Mouse (Mus musculus) CD4-positive, CD25-positive, alpha-beta regulatory T cell, adult 4 months (primary cell): ENCODE data around the gene Hoxa9. TPM values are rescaled to one million over a fixed set of nuclear protein-coding genes. Genes with fewer than 3 reads are reported as not detected.
A peak's percentile ranks its signal among the peaks of the same experiment; 100 is the strongest.

Experiments
- ATAC-seq: one replicate; pipeline ENCODE4 v1.8.0; 2017
- polyA plus RNA-seq, 2 experiments: library from polyadenylated mRNA; unstranded; fragments of 100-300 nt; shearing (Covaris generic); gene quantifications; one replicate each; pipeline ENCODE4 v1.2.1; 2017

Hoxa9 gene
- polyA plus RNA-seq, 2 experiments from 2014 or later: 0.17 TPM; not detected in 1

DNA sequence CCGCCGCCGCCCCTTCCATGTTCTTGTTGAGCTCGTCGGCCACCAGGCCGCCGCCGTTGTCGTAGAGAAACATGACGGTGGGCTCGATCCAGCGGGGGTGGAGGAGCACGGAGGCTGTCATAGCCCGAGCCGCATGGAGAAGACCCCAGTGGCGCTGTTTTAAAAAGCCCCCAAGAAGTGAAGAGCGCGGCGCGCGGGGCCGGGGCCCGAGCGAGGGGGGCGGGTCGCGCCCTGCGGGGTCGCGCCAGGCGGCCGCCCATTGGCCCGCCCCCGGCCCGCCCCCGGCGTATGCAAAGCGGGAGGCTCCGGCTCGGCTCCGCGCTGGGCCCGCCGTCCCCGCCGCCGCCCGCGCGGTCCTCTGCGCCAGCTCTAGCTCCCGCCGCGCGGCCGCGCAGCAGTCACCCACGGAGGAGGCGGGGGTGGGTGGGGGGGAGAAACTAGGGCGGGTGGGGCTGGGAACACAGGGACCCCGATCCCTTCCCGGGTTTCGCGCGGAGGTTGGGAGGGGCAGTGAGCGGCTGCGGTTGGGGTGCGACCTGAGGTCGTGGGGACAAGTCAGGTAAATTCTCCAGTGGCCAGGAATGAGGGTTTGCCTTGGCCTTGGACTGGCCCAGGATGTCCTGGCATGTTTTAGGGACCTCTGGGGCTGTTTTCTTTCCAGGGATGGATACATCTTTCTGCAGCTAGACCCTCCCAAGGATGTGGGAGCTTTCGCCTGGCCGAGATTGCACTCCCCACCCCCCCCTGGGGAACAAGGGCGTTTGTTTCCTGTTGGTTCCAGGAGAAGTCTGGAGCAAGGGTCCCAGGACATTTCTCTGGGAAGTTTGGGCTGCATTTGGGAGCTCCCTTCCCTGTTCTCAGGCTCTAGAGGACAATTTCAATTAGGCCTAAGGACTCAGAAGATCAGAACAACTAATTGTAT, 30.0 kb upstream of the Hoxa9 start, which contains the start of gene Hoxa13:
TSS of gene Hoxa13 (minus strand) at position 227 of the 922 bp plus-strand sequence.
- ATAC-seq: peak; percentile 15

DNA sequence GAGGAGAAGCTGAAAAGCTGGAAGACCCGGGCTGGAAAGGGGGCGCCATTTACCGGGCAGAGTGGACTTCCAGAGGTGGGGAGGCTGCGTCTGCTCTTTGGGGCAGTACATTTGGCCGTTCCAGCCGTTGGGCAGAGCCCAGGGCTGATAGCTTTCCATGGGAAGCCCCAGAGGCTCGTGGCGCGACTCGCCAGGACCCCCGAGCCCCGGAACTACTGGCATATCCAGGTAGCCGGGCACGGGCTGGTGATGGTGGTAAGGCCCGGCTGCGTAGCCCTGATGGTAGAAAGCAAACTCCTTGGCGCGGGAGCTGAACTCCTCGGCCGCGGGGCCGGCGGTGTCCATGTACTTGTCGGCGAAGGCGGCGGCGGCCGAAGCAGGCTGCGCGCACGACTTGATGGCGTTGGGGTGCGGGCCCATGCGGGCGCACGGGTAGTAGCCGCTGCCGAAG, 28.9 kb upstream of the Hoxa9 start:
- ATAC-seq: peak; percentile 13

DNA sequence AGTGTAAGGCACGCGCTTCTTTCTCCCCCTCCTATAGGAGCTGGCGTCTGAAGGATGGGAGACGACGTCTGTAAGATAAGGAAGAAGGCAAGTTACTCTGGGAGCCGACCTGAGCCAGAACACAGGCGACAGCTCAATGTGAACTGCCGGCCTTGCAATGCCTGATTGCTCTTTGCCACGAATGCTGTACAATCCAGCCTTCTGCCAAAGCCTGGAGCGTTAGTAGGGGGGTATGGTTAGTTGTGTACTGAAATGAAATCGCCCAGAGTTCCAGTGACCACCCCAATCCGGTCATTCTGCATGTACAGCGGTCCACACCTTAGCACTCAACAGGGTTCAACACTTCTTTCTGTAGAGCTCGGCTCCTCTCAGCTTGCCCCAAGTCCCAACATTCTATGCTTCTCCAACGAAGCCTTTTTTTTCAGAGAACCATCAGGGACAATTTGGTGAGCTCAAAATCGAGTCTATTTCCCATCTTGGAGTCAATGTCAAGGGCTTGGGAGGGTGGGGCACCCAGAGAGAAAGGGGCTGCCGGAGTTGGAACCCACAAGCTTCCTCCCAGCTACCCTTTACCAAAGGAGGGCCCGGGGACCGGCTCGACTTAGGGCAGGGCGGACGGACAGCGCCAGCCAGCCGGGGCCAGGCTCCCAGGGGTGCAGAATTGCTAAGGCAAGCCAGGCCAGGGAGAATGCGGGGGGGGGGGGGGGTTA, 28.3 kb upstream of the Hoxa9 start:
- no peak for ATAC-seq

DNA sequence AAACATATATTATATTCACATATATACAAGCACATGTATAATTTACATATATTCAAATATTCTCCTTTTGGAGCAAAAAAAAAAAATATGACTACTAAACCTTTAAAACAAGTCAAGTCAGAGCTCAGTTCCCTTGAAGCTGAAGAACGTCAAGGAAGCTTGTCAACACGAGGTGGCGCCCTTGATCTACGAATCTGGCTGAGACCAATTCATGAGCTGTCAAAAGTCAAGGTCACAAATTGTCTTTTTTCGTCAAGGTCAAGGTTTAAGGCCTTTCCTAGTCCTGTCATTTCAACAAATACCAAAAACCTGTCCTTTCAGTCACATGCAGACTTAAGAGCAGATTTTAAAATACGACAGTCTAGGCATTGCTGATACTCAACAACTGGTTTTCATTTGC, 26.1 kb upstream of the Hoxa9 start:
- ATAC-seq: peak; percentile 59

DNA sequence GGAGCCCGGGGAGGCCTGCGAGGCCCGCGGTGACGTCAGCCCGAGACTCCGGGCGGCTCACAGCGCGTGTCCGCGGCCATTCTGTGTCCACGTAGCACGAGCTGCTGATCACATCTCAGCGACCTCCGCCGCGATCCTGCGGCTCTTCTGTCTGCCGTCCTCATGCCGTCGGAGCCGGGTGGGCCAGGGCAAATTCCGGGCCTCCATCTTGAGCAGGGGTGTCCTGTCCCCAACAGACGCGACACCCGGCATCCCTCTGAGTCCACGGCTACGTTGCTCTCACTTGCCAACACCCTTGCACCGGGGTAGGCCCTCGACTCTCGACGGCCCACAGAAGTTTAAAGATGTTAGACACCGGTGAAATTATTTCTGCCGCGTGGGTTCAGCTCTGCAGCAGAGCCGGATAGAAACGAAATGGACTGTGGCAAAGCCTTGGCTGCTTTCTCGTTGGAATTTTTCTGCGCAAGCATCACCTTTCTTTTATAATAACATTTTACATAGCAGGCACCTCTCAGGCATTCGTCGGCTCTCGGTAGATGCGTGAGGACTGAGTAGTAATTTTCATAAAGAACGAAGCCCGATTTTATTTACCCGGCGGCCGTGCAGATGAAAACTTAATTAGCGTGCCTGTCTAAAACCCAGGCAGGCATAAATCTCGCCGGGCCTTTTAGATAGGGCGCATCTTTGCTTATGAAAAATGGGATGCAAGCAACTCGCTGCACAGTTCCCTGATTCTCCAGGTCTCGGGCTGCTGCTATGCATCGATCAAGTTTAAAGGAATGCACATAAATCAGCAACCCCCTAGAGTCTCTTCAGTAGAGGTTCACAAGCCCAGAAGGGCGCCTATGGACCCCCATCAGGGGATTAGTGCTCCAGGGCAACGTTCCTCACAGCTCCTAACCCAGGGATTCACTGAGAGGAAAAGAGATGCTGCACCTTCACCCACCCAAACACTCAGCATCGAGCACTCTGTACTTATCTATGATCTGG, 22.9 kb upstream of the Hoxa9 start:
- peak; percentile 27 for ATAC-seq

DNA sequence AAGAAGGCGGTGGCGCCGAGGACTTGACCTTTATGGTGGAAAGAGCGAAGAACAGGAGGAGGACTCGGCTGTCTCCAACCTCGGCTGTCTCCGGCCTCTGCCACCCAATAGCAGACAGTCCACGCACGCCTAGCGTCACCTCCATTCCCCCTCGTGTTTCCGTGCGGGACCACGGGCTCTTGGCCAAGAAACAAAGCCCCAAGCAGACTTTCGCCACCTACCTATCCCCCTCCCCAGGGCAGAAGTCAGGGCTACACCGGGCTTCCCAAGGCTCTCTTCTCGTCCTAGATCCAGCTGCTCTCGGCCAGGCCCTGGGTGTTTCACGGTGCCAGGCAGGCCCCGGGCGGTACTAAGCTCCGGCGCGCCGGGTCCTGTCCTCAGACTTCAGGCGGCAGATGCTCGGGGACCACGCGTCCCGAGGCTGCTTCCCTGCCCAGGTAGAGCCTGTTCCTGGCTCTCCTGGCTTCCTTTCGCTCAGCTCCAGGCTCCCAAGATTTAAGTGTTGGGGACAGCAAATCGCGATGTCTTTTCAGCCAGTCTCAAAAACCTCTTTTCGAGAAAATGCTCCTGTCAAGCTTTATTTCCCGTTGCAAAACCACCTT, 22.0 kb upstream of the Hoxa9 start:
- peak; percentile 17 for ATAC-seq

DNA sequence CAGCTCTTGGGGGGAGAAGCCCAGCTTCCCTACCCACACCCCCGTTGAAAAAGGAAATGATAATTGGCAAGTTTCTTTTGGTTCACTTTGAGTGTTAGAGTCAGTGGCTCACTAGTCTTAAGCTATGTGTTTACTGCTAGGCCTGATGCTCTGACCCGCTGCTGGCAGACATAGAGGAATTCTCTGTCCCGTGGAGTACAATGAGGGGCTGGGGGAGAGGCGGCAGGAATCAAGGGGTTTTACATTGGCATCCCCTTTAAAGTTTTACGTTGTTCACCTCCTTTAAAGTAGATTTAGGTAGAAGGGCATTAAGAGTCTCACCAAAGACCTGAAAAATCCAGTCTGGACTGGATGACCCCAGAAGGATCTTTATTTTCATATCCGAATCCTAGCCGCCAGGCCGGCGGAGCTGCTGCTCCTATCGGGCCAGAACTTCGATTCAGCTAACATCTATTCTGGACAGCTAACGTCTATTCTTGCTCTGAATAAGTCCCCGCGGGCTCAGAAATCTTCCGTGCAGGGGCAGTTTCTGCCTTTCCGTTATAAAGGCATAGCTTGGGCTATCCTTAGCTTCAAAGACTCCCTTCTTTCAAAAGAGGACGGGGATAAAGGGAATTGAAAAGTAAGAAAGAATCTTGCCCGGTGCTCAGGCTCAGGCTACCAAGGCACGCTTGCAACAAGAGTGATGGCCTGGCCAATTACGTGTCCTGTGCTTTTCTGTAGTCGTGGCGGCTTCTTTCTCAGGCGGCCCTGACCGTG, 21.3 kb upstream of the Hoxa9 start:
- ATAC-seq: no peak

DNA sequence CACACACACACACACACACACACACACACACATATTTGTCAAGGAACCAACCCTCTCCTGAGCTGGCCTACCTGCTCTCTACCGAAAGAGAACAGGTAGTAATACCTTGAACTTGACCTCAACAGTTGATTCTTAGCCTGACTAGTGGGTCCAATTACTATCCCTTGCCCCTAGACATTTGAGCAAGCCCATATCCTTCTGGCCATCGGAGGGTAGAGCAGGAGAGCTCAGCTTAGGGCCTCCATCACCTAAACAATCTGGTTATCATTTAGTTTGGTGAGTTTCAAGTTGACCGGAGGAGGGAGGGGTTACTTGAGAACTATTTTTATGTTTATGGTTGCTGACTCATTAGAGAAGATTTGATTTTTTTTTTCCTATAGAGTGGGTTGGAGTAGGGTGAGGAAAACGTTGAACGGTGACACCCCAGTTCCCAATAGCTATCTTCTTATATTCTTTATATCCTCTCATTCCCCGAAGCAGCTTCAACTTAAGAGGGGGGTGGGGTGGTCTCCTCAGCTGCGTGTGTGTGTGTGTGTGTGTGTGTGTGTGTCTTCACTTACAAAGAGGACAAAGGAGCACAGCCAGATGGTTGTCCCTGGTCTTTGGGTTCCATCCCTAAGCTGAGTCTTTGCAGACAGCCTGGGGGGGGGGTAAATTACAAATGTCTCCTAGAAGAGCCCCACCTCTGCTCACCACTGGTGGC, 20.4 kb upstream of the Hoxa9 start:
- ATAC-seq: no peak

DNA sequence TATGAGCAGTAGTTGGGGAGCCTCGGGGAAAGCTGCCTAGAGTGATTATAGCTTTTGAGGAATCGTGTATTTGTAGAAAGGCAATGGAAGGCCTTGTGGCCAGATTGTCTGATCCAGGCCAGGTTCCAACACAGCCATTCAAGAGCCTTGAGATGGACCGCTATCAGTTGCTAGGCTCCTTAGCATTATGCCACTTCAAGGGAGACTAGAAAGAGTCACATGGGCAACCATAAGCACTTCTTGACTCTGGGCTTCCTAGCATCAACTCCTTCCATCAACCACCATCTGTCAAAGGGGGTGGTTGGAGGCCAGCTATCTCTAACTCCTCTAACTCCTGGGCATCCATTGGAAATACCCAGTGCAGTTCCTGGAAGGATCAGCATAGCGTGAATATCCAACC, 18.9 kb upstream of the Hoxa9 start:
- ATAC-seq: no peak

DNA sequence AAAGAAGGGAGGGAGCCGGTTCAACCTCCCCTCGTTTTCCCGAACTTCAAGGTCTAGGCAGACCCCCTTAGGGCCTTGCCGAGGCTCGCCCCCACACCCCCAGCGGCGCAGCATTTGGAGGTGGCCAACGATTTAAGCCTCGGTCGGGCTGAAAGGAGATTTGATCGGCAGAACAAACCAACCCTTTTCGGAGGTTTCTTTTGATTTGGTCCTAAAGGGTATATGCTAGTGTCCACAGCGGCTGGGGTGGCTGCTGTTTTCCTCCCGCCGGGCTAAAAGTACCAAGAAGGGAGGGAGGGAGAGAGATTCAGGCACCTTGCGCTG, 18.5 kb upstream of the Hoxa9 start:
- no peak for ATAC-seq

DNA sequence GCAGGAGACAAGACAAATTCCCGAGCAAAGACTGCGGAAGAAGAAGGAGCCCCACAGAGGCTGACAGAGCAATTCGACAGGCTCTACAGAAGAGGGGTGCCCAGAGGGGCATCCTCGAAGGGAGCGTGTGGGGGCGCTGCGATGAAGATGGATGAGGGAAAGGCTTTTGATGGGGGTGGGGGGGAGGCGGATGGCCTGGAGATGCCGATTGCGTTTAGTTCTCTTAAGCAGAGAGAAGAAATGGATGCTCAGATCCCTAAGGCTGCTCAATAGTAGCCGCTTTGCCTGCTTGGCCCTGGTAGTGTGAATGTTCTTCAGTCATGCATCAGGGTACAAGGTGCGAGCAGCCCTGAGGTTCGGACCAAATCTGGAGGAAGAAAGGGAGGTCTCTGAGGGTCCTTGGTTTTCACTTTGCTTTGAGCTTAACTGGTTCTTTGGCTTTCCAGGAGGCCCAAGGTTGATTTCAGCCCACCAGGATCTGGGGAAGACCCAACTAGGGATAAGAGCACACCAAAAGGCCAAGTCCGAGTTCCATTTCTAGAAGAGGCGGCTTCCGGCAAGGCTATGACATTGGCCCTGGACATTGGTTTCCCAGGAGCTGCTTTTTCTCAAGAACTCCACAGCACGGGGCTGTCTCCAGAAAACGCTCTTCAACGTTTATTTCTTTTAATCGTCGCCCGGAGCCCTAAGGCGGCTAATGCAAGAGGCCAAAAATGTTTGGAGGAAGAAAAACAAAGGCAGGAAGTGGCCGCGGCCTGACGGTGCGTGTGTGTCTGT, 17.9 kb upstream of the Hoxa9 start:
- no peak for ATAC-seq

DNA sequence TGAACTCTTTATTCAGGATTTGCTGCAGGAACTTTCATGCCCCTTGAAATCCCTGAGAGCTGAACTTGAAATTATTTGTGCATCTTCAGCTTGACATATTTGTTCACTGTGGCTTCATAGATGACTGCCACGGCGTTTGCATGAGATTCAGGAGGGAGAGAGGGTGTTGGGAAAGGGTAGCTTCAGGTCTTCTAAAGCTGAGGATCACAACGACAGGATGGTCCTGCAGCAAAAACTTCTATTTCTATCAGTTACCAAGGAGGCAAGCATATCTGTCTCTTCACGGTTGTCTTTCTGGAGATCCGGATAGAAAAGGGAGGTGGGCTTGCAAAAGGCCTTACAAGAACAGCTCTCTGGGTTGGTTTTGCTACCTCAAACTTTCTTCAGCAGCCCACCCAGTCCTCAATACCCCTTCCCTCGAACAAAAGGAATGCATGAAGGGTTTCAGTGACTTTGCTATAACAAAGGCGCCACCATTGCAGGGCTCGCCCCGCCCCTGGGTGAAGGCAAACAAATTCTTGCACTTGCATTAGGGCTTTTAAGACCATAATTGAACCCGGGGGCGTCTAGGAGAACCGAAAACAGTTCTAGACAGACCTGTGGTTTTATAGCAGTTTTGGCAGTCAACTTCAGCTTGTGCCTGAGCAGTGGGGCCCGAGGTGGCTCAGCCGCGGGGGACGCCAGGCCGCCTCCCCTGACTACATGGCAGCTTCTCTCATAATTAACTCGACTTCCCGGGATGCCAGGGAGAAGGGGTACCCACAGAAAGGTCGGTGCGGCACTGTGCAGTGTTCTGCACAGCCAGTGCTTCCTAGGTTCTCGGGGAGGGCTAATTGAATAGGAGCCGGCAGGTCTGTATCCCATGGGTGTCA, 17.1 kb upstream of the Hoxa9 start:
- no peak for ATAC-seq

DNA sequence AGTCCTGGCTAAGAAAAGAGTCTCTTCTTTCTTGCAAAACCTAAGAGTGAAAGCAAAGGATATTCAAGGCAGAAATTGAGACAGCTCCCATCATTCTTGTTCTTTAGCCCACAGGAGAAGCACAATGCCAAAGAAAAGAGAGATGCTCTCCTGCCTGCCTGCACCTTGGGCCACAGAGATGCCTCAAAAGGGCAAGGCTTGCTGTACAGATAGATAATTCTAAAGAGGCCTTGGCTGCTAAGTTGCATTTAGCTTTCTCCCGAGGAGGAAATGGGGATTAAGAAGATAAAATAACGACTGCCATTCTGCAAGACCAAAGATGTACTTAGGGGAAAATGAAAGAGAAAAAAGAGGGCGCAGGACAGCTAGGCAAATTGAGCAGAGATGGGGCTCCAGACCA, 16.0 kb upstream of the Hoxa9 start:
- ATAC-seq: no peak

DNA sequence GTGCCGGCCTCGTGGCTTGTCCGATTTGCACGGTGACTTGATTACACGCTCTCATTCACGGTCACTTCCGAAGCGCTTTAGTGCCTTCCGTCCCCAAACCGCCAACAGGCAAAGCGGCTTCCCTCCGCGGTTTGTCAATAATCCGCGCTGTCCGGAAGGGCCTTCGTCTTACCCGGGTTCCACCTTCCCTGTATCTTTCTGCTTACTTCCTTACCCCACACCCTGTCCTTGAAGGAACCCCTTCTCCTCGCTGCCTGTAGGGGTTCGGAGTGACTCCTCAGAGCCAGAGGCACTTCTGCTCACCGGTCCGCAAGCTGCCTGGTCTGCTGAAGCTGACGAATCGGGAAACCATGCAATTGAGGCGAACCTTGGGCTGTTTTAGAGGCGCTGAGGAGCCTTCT, 15.5 kb upstream of the Hoxa9 start:
- ATAC-seq: peak; percentile 48

DNA sequence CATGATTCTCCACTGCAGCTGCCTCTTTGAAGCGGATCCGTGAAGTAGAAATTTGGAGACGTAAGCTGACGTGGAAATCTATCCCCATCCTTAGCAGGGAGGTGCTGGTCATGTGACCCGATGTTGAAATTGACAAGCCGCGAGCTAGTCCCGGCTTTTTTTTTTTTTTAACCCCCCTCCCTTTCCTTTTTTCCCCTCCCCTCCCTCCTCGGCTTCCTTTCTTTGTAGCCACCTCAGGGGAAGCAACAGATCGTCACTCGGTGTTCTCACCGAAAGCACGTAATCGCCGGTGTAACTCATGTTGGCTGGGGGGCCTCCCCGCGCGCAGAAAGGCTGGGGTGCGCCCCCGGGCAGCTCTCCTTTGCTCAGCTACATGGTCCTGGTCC, 14.9 kb upstream of the Hoxa9 start, which contains the start of gene Hoxa11:
TSS of gene Hoxa11 (minus strand) at position 54 of the 386 bp plus-strand sequence.
- peak; percentile 41 for ATAC-seq

DNA sequence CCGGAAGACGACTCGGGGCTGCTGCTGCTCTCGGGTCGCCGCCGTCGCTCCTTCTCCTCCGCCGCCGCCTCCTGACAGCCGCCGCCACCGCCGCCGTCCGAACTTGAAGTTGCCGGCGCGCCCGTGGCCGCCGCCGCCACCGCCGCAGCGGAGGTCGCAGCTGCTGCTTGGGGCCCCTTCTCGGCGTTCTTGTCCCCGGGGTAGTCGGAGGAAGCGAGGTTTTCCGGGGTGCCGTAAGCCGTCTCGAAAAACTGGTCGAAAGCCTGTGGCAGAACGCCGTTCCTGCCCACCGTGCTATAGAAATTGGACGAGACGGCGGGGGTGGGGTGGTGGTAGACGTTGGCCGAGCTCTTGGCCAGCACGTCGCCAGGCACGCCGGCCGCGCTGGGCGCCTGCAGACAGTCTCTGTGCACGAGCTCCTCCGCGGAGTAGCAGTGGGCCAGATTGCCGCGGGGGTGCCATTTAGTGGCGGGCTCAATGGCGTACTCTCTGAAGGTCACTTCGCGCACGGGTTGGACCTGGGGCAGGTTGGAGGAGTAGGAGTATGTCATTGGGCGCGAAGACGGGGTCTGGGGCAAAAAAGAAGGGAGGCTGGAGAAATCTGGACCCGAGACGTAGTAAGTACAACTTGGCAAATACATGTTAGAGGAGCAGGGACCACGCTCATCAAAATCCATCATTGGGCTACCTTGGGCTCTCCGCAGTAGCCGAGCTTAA, 14.3 kb upstream of the Hoxa9 start:
- no peak for ATAC-seq

DNA sequence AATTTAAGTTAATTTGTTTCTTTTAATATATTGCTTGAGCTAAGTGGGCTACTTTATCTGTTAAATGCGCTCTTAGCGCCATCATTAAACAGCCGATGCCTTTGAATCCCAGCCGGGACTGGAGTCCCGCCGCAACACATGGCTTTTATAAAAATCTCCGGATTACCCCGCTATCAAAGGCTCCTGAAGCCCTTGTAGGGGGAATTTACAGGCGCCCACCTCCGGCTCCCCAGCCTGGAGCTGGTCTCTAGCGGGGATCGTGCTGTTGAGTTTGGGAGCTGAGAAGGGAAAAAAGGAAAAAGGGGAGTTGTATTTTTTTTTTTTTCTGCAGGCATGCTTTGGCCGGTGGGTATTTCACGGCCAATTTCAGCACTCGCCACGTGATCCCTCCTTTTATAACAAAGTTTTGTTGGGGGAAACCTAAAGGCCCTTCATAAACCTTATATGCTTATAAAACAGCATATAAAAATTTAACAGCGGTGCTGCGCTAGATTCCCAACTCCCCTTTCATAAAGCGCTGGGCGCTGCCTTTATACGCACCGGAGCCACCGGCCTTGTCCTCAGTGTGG, 13.7 kb upstream of the Hoxa9 start:
- ATAC-seq: no peak

DNA sequence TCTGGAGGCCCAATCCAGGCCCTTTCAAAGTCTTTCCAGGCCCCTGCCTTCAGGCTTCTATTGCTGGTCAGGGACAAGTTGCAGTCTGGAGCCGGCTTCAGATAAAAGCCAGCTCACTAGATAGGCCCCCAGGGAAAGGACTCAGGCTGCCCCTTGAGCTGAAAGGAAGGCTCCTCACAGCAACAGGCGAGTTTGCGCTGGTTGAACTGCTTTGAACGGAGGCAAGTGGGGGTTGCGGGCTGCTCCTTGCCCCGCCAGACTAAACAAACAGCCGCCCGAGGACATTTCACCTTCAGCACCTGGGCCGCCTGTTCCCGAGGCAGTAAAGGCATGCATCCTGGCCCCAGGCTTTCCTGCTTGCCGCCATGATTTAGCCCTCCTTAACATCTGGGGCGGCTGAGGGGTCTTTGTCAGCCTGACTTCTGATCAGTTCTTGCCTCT, 12.8 kb upstream of the Hoxa9 start:
- ATAC-seq: no peak
